Mouse (Mus musculus): ENCODE data around the gene Sugp2. TPM values are rescaled to one million over a fixed set of nuclear protein-coding genes. Genes with fewer than 3 reads are reported as not detected.

Sugp2 gene
- total RNA-seq, 1 experiment = 45.5 TPM

DNA sequence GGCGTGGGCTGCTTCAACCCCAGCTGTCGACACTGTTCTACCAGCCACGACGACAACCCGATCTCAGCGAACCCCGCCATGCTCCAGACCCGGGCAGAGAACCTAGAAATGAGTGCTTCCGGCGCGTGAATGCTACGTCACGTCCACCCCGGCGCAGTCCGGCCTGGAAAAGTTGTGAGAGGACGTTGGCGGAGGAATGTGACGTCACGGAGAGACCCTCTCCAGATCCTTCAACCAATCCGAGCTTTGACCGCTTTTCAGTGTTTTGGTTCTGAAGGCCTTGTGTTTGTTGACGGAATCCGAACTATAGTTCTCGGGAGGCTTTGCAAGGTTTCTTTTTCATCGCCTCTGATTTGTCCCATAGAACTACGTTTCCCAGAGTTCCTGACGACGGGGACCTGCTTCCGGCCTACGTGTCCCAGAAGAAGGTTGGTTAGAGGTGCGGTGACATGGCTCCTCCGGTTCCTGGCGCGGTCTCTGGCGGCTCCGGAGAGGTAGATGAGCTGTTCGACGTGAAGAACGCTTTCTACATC is 68.4 kb downstream of the Sugp2 start, which contains the start of the genes Ddx49 and Cope:
Gene Ddx49 (minus strand): TSS at position 132 of the 533 bp plus-strand sequence.
Gene Cope (plus strand): TSS at position 161 of the 533 bp plus-strand sequence.
- Histone ChIP-seq H3K9ac (ENCODE audit: insufficient read depth, low read depth, low read length, poor library complexity, severe bottlenecking) (peak within 1 kb of the TSS; percentile 84), H3K9me3 (ENCODE audit: control insufficient read depth, insufficient read depth, low read depth, low read length) (no peaks in the 10 kb centered on the region), H3K27ac (ENCODE audit: insufficient read depth, low read depth, low read length, poor library complexity, severe bottlenecking) (no peak within 1 kb of the TSS), H3K4me3 (ENCODE audit: insufficient read depth in 1 of 2, low read depth in 1 of 2, low read length in 2 of 2, poor library complexity in 1 of 2, severe bottlenecking in 1 of 2) (peak within 1 kb of the TSS; percentile 86 to 97), H3K4me1 (ENCODE audit: control insufficient read depth in 2 of 2, insufficient read depth in 2 of 2, low read length in 2 of 2, poor library complexity in 1 of 2) (no peaks in the 10 kb centered on the region), H3K36me3 (ENCODE audit: control insufficient read depth, insufficient read depth, low read length, poor library complexity, severe bottlenecking) (peaks cover 28% of the 10 kb centered on the region)
- DNase-seq (ENCODE audit: low read depth, low spot score) = peak; percentile 93
- peak; percentile 35; the same call in 1 of the 2 replicates for TF ChIP-seq ZC3H11A (IDR thresholded peaks at IDR 0.05; ENCODE audit: borderline replicate concordance, low read depth, low read length)
- TF ChIP-seq ZNF384 (IDR thresholded peaks at IDR 0.05; ENCODE audit: low read depth, low read length) = no peak
- peak; percentile 94 for TF ChIP-seq HCFC1 (IDR thresholded peaks at IDR 0.05; ENCODE audit: borderline replicate concordance, insufficient read depth, low read length)
- no peak for TF ChIP-seq MAFK (IDR thresholded peaks at IDR 0.05; ENCODE audit: insufficient read depth, low read depth, low read length)
- TF ChIP-seq CHD2 (IDR thresholded peaks at IDR 0.05; ENCODE audit: low read depth, low read length) = peak; percentile 36; the same call in 1 of the 2 replicates
- in situ Hi-C loops (cut with MboI; ENCODE audit: low sequenced_read_pairs in 2 of 2, unreplicated experiment in 2 of 2) = no loop called here

DNA sequence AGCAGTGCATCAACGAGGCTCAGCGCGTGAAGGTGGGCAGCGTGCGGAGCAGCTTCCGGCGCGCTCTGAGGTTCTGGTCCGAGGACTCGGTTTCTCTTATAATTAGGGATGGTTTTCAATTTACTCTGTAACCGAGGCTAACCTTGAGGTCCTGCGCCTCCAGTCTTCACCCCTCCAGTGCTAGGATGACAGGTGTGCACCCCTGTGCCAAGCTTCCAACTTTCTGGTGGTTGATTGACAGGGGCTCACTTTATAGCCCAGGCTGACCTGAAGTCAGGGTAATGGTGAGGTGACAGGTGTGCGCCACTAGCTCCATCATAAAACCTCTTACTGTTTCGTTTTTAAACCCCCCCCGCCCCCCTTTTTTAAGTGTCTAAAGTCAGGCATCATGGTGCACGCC is 68.9 kb downstream of the Sugp2 start:
- no peak for DNase-seq (ENCODE audit: low read depth, low spot score)
- Histone ChIP-seq H3K9me3 (ENCODE audit: control insufficient read depth, insufficient read depth, low read depth, low read length) (no peaks in the 10 kb centered on the region), H3K36me3 (ENCODE audit: control insufficient read depth, insufficient read depth, low read length, poor library complexity, severe bottlenecking) (peaks cover 29% of the 10 kb centered on the region; the same call in 1 of the 2 replicates), H3K4me3 (ENCODE audit: insufficient read depth in 1 of 2, low read depth in 1 of 2, low read length in 2 of 2, poor library complexity in 1 of 2, severe bottlenecking in 1 of 2) (peak overlapping the region; percentile 86 to 97), H3K27ac (ENCODE audit: insufficient read depth, low read depth, low read length, poor library complexity, severe bottlenecking) (no peak overlapping the region), H3K9ac (ENCODE audit: insufficient read depth, low read depth, low read length, poor library complexity, severe bottlenecking) (peak overlapping the region; percentile 84), H3K4me1 (ENCODE audit: control insufficient read depth in 2 of 2, insufficient read depth in 2 of 2, low read length in 2 of 2, poor library complexity in 1 of 2) (no peaks in the 10 kb centered on the region)
- TF ChIP-seq MAFK (IDR thresholded peaks at IDR 0.05; ENCODE audit: insufficient read depth, low read depth, low read length) (no peak), ZC3H11A (IDR thresholded peaks at IDR 0.05; ENCODE audit: borderline replicate concordance, low read depth, low read length) (no peak), HCFC1 (IDR thresholded peaks at IDR 0.05; ENCODE audit: borderline replicate concordance, insufficient read depth, low read length) (no peak), ZNF384 (IDR thresholded peaks at IDR 0.05; ENCODE audit: low read depth, low read length) (no peak)
- in situ Hi-C loops (cut with MboI; ENCODE audit: low sequenced_read_pairs in 2 of 2, unreplicated experiment in 2 of 2) = no loop called here

DNA sequence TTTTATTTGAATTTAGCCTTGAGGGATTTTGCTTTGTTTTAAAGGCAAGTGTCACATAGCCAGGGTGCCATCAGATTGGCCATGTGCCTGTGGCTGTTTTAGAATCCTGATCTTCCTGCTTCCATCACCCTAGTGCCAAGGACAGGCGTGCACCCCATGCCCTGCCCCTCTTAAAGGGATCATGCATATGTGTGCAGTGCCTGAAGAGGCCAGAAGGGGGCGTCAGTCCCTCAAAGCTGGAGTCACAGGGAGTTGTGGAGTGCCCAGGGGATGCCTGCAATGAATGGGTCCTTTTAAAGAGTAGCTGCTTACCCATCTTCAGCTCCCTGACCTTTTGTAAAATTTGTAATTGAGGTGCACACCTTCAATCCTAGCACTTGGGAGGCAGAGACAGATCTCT is 75.3 kb downstream of the Sugp2 start:
- no peak overlapping the region for H3K9ac ChIP-seq (ENCODE audit: insufficient read depth, low read depth, low read length, poor library complexity, severe bottlenecking)
- H3K36me3 ChIP-seq (ENCODE audit: control insufficient read depth, insufficient read depth, low read length, poor library complexity, severe bottlenecking) = peaks cover 53% of the 10 kb centered on the region
- no peak for TF ChIP-seq CHD2 (IDR thresholded peaks at IDR 0.05; ENCODE audit: low read depth, low read length)
- no peak for TF ChIP-seq HCFC1 (IDR thresholded peaks at IDR 0.05; ENCODE audit: borderline replicate concordance, insufficient read depth, low read length)
- TF ChIP-seq MAFK (IDR thresholded peaks at IDR 0.05; ENCODE audit: insufficient read depth, low read depth, low read length) = no peak
- TF ChIP-seq ZC3H11A (IDR thresholded peaks at IDR 0.05; ENCODE audit: borderline replicate concordance, low read depth, low read length) = no peak
- TF ChIP-seq ZNF384 (IDR thresholded peaks at IDR 0.05; ENCODE audit: low read depth, low read length) = no peak
- DNase-seq (ENCODE audit: low read depth, low spot score) = peak; percentile 60
- no peak overlapping the region for H3K27ac ChIP-seq (ENCODE audit: insufficient read depth, low read depth, low read length, poor library complexity, severe bottlenecking)
- no peaks in the 10 kb centered on the region for H3K9me3 ChIP-seq (ENCODE audit: control insufficient read depth, insufficient read depth, low read depth, low read length)
- in situ Hi-C loops (cut with MboI; ENCODE audit: low sequenced_read_pairs in 2 of 2, unreplicated experiment in 2 of 2) = no loop called here
- H3K4me1 ChIP-seq (ENCODE audit: control insufficient read depth in 2 of 2, insufficient read depth in 2 of 2, low read length in 2 of 2, poor library complexity in 1 of 2) = no peaks in the 10 kb centered on the region
- no peak overlapping the region for H3K4me3 ChIP-seq (ENCODE audit: insufficient read depth in 1 of 2, low read depth in 1 of 2, low read length in 2 of 2, poor library complexity in 1 of 2, severe bottlenecking in 1 of 2)

DNA sequence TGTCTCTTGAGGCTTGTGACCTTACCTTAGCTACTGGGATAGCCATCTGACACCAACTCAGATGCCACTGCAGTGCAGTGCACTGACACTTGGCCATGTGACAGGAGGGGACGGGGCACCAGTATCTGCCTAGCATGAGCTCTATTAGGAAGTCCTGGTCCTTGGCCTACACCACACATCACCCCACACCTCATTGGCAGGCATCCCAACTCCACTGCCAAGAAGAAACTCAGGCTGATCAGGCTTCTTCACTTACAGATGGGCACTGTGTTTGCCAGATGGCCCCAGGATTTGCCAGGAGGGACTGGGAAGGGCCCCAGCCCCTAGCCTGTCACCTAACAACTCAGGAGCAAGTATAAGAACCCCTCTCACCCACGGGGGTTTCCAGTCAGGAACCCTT is 79.4 kb downstream of the Sugp2 start:
- Histone ChIP-seq H3K27ac (ENCODE audit: insufficient read depth, low read depth, low read length, poor library complexity, severe bottlenecking) (no peak overlapping the region), H3K4me3 (ENCODE audit: insufficient read depth in 1 of 2, low read depth in 1 of 2, low read length in 2 of 2, poor library complexity in 1 of 2, severe bottlenecking in 1 of 2) (no peak overlapping the region), H3K9ac (ENCODE audit: insufficient read depth, low read depth, low read length, poor library complexity, severe bottlenecking) (no peak overlapping the region), H3K4me1 (ENCODE audit: control insufficient read depth in 2 of 2, insufficient read depth in 2 of 2, low read length in 2 of 2, poor library complexity in 1 of 2) (peaks cover 0 to 7% of the 10 kb centered on the region in 2 experiments; a peak in 1 of 4 replicates), H3K9me3 (ENCODE audit: control insufficient read depth, insufficient read depth, low read depth, low read length) (no peaks in the 10 kb centered on the region), H3K36me3 (ENCODE audit: control insufficient read depth, insufficient read depth, low read length, poor library complexity, severe bottlenecking) (peaks cover 30% of the 10 kb centered on the region)
- TF ChIP-seq MAFK (IDR thresholded peaks at IDR 0.05; ENCODE audit: insufficient read depth, low read depth, low read length) (no peak), ZNF384 (IDR thresholded peaks at IDR 0.05; ENCODE audit: low read depth, low read length) (no peak), HCFC1 (IDR thresholded peaks at IDR 0.05; ENCODE audit: borderline replicate concordance, insufficient read depth, low read length) (no peak), CHD2 (IDR thresholded peaks at IDR 0.05; ENCODE audit: low read depth, low read length) (no peak), ZC3H11A (IDR thresholded peaks at IDR 0.05; ENCODE audit: borderline replicate concordance, low read depth, low read length) (no peak)
- DNase-seq (ENCODE audit: low read depth, low spot score) = no peak
- in situ Hi-C loops (cut with MboI; ENCODE audit: low sequenced_read_pairs in 2 of 2, unreplicated experiment in 2 of 2) = no loop called here
